Mouse (Mus musculus): ENCODE measurements at regions not wholly inside any gene's neighbourhood (a gene's known extent, or its start where the extent isn't known, plus 50 kb on each side); places are given as distances from the start of the nearest gene placed in this dataset.

- TF ChIP-seq NANOG (IDR thresholded peaks at IDR 0.05; ENCODE audit: borderline replicate concordance, low read length) = no peak
- TF ChIP-seq CTCF (conservative IDR thresholded peaks at IDR 0.05; ENCODE audit: low read length) = no peak
These were observed 212.4 kb downstream of the Rpl36a-ps1 start for GRCm38 (mm10) chr14:98781711-98782110.
